Mouse (Mus musculus) ES-E14 (cell line): ENCODE measurements around the gene Prkab2.
A peak's percentile ranks its signal among the peaks of the same experiment; 100 is the strongest.

Source experiments
- CHD2 ChIP-seq: IDR thresholded peaks from 2 replicates; pipeline ENCODE4 v1.6.1; 2014; ENCODE audit warnings: mild to moderate bottlenecking, low read depth, low read length, inconsistent platforms
- HCFC1 ChIP-seq: IDR thresholded peaks from 2 replicates; pipeline ENCODE4 v1.6.1; 2012; ENCODE audit warnings: low read length, inconsistent platforms, borderline replicate concordance; ENCODE audit not compliant: insufficient read depth
- MAFK ChIP-seq: IDR thresholded peaks from 2 replicates; pipeline ENCODE4 v1.6.1; 2014; ENCODE audit warnings: mild to moderate bottlenecking, low read depth, low read length, inconsistent platforms; ENCODE audit not compliant: insufficient read depth
- ZC3H11A ChIP-seq: IDR thresholded peaks from 2 replicates; pipeline ENCODE4 v1.6.1; 2012; ENCODE audit warnings: low read depth, mild to moderate bottlenecking, inconsistent platforms, low read length, borderline replicate concordance
- ZNF384 ChIP-seq: IDR thresholded peaks from 2 replicates; pipeline ENCODE4 v1.6.1; 2012; ENCODE audit warnings: low read depth, low read length, inconsistent platforms

GRCm38 (mm10) chr3:97683560-97684195 is 25.7 kb downstream of the Prkab2 start:
- TF ChIP-seq ZC3H11A (no peak), ZNF384 (no peak), CHD2 (no peak), MAFK (peak; percentile 34; the same call in 1 of the 2 replicates), HCFC1 (no peak)
